Mouse (Mus musculus) ovary, postnatal 14 days (tissue): ENCODE measurements around the gene 1700034J05Rik.

Source experiments
- DNase-seq: peaks from one replicate; pipeline ENCODE4 v3.0.0; 2022; ENCODE audit warnings: low spot score

The 1700034J05Rik gene

DNA sequence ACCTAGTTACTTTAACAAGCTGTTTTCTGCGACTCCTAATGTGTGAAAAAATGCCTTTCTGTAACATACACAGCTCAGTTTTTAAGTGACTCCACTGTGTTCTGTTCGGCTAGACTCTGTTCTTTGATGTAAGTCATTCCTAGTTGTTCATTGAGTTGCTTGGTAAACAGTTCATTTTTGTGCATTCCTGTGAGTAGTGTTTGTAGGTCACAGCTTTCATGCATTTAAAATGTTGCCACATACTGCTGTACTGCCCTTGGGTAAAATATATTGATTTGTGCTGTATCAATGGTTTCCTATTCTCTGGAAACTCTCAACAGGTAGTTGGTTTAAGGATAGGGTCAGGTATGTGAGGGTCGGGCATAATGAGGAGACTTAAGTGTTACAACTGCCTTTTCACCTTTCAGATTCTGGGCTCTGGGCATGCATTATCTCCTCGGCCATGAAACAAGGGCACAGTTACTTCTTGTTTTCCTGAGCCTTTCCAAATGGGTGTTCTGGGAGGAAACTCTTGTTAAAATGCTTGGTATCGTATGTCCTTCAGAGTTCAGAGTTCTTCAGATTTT is 27.7 kb downstream of the 1700034J05Rik start:
- DNase-seq, result no peak

DNA sequence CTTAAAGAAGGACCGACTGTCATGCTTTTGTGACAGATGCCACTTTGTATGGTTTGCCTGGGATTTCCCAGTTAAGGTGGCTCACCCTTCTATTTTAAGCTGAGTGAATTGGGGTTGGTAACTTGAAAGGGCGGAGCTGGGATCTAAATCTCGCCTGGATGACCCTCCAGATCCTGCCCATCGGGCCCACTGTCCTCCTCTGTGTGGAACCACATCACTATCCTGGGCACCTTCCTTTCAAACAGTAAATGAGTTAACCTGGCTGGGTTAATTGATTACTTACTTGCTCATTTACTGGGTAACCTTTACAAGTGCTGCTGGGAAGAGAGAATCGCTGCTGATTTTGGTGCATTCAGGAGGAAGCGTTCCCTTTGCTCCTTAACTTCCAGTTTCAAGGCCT is 35.9 kb downstream of the 1700034J05Rik start:
- no peak for DNase-seq

DNA sequence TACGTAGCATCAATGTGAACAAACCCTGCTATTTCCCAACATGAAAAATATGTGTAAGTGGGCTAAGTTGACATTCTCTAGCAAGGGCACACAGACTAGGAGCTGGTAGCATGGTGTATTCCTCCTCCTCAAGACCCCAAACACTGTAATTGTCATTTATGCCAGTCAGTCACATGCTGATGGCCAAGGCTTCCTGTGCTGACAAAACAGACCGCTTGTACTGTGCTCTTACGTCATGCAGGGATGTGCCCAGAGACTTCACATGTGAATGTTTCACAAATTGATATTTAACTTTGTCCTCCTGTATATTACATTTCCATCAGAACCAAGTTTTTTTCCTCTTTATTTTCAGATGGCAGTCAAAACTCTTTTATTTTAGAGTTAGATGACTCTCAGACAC is 36.8 kb downstream of the 1700034J05Rik start:
- DNase-seq, result no peak

DNA sequence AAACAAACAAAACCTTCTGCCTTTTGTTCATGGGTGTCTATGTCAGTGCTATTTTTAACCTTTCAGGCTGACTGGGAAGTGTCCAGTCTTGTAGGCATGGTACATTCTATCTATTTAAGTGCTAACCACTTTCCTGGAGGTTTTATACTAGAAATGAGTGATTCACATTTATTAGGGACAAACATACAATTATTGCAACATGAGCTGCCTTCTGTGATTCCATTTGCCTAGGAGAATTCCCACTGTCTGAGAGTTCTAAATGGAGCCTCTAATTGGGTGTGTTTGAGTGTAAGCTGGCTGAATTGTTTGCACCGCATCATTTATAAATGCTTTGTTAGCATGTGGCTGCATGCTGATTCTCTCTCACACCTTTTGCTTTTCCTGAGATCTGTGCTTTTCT is 38.4 kb downstream of the 1700034J05Rik start:
- DNase-seq, result no peak

DNA sequence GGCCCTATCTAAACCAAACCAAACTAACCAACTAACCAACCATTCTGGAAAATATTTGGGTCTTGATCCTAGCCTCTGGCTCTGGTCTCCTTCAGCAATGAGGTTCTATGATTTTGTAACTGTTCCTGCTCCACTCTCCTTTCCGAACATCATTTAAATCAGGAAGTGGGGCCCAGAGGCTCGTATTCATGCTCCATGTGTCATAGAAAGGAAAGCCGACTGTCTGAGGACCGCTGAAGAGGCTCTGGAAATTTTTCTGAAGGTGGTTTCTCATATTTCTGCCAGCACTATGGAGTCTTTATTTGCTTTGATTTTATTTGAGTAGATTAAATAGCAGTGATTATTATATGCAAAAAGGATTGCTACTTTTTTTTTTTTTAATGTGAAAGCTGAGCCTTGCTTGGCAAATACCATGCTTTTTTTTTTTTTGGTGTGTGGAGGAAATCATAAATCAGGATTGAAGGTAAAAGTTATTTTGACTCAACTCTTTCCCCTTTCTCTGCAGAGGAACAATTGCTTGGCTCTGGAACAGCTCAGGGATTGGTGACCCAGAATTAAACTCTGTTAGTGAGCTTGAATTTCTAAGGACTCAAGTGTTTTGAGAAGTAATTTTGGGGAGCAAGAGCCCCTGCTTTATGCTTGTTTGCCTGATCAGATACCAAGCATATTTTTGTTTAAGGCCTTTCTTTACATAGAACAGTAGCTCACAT is 40.6 kb downstream of the 1700034J05Rik start:
- DNase-seq, result no peak

DNA sequence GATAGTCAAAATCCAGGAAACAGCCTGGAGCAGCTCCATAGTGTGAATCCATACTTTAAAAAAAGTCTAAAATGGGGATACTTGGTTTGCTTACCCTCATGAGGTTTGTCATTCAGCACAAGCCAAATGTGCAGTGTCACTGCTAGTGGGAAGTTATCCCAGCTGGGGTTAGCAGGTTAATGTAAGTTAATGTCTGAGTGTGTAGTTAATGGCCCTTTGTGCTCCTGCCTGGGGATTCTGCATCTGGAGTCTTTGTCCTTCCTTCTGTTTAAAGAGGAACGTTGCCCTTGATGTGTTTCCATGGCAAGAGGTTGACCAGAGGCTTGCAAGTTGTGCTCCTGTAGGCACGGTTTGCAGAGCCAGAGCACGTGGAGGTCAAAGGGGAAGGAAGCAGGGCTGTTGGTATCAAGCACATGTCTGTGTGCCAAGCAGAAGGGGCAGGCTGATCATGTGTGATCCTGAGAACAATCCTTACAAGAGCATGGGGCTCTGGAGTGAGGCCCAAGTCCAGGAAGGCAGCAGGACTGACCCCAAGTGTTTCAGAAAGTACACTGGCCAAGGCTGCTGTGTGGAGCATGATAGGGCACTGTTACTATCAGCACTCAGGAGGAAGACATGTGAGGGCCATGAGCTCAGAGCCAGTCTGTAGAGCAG is 41.3 kb downstream of the 1700034J05Rik start:
- no peak for DNase-seq

DNA sequence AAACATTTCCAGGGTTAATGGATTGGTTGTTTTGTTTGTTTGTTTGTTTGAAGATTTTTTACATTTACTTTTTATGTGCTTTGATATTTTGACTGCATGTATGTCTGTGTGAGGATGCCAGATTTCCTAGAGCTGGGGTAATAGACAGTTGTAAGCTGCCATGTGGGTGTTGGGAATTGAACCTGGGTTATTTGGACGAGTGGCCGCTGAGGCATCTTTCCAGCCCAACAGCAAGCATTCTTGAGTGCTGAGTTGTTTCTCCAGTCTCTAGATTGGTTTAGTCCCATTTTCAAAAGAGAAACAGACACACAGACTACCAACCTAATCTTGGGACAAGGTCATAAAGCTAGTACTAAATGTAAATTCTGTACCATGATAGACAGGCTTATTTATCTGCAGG is 43.4 kb downstream of the 1700034J05Rik start:
- DNase-seq, result no peak

DNA sequence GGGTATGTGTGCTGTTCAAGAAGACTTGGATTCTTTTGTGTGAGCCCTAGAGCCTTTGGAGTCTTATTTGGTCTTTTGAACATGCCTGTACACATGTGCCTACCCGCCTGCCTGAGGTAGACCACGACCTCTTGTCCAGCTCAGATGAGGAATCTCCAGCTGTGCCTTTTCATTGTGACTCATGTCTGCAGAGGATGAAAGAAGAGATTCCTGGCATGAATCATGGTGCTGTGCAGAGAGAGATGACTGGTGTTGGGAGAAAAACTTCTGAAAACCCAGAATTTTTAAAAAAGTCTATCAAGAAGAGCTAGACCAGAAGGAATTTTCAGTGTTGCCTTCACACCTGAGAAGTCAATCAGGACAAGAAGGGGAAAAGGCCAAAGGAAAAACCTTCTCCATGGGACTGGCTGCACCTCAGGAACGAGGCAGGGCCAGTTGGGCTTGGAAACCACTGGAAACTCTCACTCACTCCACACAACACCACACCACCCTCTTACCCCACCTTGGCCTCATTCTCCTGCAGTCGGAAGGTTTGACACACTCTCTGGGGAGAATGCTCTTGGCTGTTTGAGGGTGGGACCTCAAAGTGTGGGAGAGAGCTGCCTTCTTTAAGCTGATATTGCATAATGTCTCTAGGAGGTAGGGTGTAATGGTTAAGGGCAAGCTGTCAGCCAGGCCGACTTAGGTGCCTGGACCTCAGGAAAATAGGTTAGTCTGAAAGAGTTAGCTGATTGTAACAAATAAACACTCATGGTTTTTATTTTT is 44.3 kb downstream of the 1700034J05Rik start:
- DNase-seq, result no peak

DNA sequence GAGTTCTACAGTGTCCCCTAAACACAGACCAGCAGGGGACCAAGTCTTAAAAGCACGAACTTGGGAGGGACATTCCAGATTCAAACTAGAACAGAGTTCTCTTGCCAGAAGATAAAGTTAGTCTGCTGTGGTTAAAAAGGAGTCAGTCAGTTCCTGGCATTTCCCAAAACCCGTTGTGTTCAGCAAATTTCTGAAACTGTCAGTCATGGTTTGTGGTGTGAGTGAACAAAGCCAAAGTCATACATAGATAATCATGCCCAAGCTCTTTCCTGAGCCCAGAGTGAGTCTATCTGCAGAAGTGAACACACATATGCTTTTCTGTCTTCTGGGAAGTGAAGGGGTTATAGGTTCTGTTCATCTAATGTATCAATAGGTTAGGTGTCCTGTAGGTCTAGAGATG is 45.4 kb downstream of the 1700034J05Rik start:
- DNase-seq, result no peak

DNA sequence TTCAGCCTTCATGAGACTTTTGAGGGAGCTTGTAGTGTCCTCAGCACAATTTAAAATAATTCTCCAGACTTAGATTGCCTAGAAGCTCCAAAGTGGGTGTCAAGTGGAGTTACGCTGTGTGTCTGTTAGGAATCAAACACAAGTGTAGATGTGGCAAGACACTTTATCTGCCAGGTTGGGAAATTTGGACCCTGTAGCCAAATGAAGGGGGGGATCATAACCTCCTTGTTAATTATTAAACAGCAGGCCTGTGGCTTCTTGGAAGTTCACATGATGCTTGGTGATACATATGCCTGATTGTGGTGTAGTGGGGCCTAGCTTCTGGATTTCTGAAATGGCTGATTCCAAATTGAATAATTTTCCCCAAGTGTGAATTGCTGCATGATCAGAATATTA is 46.4 kb downstream of the 1700034J05Rik start:
- DNase-seq, result no peak

DNA sequence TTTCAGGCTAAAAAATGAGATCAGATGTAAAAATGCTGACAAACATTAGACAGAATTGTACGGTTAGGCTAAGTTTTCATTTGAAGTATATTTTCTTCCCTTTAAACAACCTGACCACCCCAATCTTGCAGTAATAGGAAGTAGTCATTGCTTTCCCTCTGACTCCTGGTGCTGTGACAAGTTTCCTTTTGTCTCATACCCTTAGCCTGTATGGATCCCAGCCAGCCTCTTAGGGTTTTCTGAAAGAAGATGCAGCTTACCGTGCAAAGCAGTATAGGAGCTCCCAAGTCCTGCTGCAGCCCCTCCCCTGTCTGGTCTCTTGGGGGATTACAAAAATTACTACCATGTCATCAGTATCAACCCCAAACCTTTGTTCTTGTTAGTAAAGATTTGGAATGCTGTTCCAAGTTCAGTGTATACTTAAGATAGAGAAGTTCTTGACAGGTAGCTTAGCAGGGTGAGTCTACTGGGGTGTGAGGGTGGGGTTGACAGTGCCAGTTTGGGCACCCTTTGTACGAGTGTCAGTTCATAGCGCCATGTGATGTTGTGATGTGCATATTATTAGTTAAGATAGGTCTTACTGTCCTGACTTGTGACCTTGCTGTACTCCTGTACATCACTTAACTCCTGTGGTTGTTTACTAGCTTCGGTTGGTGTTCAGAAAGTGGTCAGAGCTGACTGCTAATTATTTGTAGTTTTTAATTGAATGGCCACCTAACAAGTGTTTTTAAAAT is 47.0 kb downstream of the 1700034J05Rik start:
- no peak for DNase-seq

DNA sequence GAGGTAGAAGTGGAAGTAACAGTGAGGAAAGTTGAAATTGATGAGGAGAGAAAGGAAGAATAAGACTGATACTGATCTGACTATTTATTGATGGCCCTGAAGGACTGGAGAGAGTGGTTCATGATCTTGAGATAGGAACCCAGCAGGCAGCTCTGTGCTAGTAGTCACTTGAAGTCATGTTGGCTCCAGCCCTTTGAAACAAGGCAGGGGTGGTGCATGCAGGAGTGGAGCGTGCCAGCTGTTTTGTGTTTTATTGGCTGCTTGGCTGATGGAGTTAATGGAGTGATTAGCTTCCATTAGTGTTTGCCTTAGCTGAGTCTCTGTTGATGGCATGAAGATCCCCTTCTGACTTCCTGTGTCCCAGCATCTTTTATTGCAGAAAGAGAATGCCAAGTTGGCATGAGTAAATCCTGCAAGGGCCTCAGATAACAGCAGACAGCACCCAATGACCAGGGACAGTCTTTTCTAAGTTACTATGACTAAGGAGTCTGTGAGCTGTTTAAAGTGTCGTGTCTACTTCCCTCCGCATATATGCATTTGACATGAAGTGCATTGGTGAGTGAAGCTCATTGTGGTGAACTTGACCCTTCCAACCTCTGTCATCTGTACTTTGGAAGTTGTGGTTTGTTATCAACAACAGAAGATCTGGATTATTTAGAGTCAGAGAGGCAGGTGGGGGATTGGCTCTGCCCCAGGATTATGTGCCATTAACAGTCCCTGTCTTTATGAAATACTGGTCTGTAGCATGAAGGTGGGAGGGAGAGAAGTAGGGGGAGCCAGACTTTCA is 48.0 kb downstream of the 1700034J05Rik start:
- DNase-seq, result no peak

DNA sequence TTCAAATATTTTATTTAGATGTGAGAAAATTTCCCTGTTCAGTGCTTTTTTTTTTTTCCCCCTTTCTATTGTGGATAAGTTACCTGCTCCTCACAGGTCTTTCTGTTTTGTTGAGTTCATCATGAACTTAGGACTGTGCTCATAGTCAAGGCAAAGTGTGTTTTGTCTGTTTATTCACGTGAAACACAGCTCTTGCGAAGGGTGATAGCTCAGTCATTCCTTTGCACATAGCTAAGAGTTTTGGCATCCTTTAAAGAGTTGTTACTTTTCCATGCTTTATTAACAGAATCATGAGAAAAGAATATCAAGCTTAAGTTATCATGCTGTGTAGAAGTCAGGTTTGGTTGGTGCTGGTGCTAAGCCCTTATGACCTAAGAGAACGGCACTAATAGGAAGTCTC is 49.5 kb downstream of the 1700034J05Rik start:
- no peak for DNase-seq

DNA sequence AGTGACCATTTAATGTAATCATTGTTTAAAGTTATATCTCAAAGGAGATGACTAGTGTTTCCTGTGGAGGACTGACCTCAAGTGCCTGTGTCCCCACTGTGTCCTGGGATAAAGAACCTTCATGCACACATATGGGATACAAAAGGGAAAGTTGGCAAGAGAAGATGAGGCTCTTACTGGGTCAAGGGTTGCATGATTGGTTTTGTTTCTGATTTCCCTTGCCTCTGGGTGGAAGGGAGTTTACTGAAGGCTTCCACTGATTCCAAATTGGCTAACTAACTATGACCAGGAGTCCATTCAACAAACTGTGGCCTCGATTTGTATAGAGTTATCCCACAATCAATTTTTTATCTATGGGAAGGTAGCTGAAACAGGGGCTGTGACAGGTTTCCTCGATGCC is 50.6 kb downstream of the 1700034J05Rik start:
- no peak for DNase-seq

DNA sequence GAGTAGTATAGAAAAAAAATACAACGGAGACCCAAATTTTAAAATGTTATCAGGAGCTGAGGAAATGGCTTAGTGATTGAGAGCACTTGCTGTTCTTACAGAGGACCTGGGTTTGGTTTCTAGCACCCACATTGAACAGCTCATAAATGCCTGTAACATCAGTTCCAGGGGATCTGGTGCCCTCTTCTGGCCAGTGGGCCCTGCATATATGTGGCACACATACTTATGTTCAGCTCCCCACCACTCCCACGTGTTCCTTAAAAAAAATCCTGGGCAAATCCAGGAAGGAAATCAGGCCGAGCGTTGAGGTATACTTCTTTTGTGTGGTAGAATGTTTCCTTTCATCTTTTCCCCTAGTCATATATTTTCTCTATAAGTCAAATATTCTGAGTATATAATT is 52.3 kb downstream of the 1700034J05Rik start:
- no peak for DNase-seq
